Mouse (Mus musculus) liver, adult 2 months (tissue): ENCODE results near the gene Cpne6. TPM values are rescaled to one million over a fixed set of nuclear protein-coding genes. Genes with fewer than 3 reads are reported as not detected.
A peak's percentile ranks its signal among the peaks of the same experiment; 100 is the strongest.

Experiments
- DNase-seq: peaks from one replicate; pipeline ENCODE4 v3.0.0-alpha.2; 2011; ENCODE audit warnings: low read depth, low spot score; ENCODE audit errors: extremely low read depth
- H3K27ac ChIP-seq: fragments of 200-500 bp; replicated peaks from 2 replicates; pipeline ENCODE4 v1.5.1; 2012; ENCODE audit warnings: low read depth, mild to moderate bottlenecking, control low read depth, inconsistent platforms, low read length; ENCODE audit not compliant: insufficient read depth
- H3K27me3 ChIP-seq: fragments of 200-500 bp; 2 replicates; pipeline ENCODE4 v1.6.1; 2012; ENCODE audit warnings: mild to moderate bottlenecking, moderate library complexity, low read length, inconsistent platforms; ENCODE audit not compliant: control insufficient read depth, insufficient read depth
- H3K36me3 ChIP-seq: fragments of 200-500 bp; 2 replicates; pipeline ENCODE4 v1.6.1; 2012; ENCODE audit warnings: low read length, inconsistent platforms; ENCODE audit not compliant: control insufficient read depth, insufficient read depth
- H3K4me1 ChIP-seq: fragments of 200-500 bp; 2 replicates; pipeline ENCODE4 v1.6.1; 2011; ENCODE audit warnings: low read length; ENCODE audit not compliant: control insufficient read depth, insufficient read depth
- H3K4me3 ChIP-seq: fragments of 200-500 bp; 2 replicates; pipeline ENCODE4 v1.5.1; 2011; ENCODE audit warnings: low read depth, mild to moderate bottlenecking, control low read depth, low read length, moderate library complexity; ENCODE audit not compliant: insufficient read depth
- H3K79me2 ChIP-seq: fragments of 200-500 bp; 2 replicates; pipeline ENCODE4 v1.6.1; 2012; ENCODE audit warnings: inconsistent platforms, mild to moderate bottlenecking, low read length, moderate library complexity; ENCODE audit not compliant: control insufficient read depth, insufficient read depth
- H3K9ac ChIP-seq: fragments of 200-500 bp; 2 replicates; pipeline ENCODE4 v1.6.1; 2012; ENCODE audit warnings: low read depth, mild to moderate bottlenecking, control low read depth, inconsistent platforms, low read length
- CTCF ChIP-seq: fragments of 200-500 bp; IDR thresholded peaks from 2 replicates; pipeline ENCODE4 v1.5.1; 2011; ENCODE audit warnings: low read depth, low read length, control low read depth
- POLR2A ChIP-seq: fragments of 200-500 bp; IDR thresholded peaks from 2 replicates; pipeline ENCODE4 v1.6.1; 2011; ENCODE audit warnings: low read length, control low read depth; ENCODE audit not compliant: insufficient read depth; ENCODE audit errors: extremely low read depth
- WGBS: fragments of 180-500 bp; shearing (Covaris S2); methylation state at CpG from one replicate; pipeline ENCODE4 v1.1.7; 2018; 5-methylcytosine and 5-hydroxymethylcytosine counted together
- polyA plus RNA-seq: library from polyadenylated mRNA; depleted of rRNA; stranded (reverse); fragments of >200 nt; gene quantifications from 2 replicates; pipeline ENCODE4 v1.2.3, GENCODE M21; 2012
- total RNA-seq: library from RNA; depleted of rRNA; stranded (reverse); fragments of >200 nt; gene quantifications from 2 replicates; pipeline ENCODE4 v1.2.3, GENCODE M21; 2014

Cpne6 gene
- total and polyA plus RNA-seq, 2 experiments: not detected

- H3K9ac ChIP-seq: peak overlapping the region; percentile 9; the same call in 1 of the 2 replicates
Measured at GRCm38 (mm10) chr14:55479629-55480028, 30.6 kb upstream of the Cpne6 start.

GRCm38 (mm10) chr14:55484430-55485085 lies 25.7 kb upstream of the Cpne6 start:
- Histone ChIP-seq H3K4me1 (peaks cover 11% of the 10 kb centered on the region), H3K9ac (no peak overlapping the region), H3K27ac (no peak overlapping the region), H3K36me3 (peaks cover 47% of the 10 kb centered on the region), H3K4me3 (no peak overlapping the region), H3K79me2 (peaks cover 5% of the 10 kb centered on the region; the same call in 1 of the 2 replicates), H3K27me3 (no peaks in the 10 kb centered on the region)
- WGBS: 84% methylated on average over 5 of the region's 5 CpGs
- no peak for TF ChIP-seq POLR2A
- no peak for TF ChIP-seq CTCF
- DNase-seq: no peak

More at GRCm38 (mm10) chr14:55479629-55480028, 30.6 kb upstream of the Cpne6 start:
- Histone ChIP-seq H3K79me2 (peaks cover 5% of the 10 kb centered on the region; the same call in 1 of the 2 replicates), H3K27me3 (no peaks in the 10 kb centered on the region), H3K36me3 (peaks cover 20% of the 10 kb centered on the region), H3K4me1 (peaks cover 12% of the 10 kb centered on the region), H3K4me3 (peak overlapping the region; percentile 6; the same call in 1 of the 2 replicates), H3K27ac (no peak overlapping the region)
- TF ChIP-seq CTCF (no peak), POLR2A (no peak)
- DNase-seq: no peak
- 73% methylated on average over 10 of the region's 10 CpGs for WGBS

- Histone ChIP-seq H3K27ac (no peak overlapping the region), H3K27me3 (no peaks in the 10 kb centered on the region; the same call in 1 of the 2 replicates), H3K9ac (no peak overlapping the region), H3K4me1 (peaks cover 2% of the 10 kb centered on the region), H3K79me2 (no peaks in the 10 kb centered on the region), H3K4me3 (no peak overlapping the region), H3K36me3 (peaks cover 34% of the 10 kb centered on the region)
- TF ChIP-seq CTCF (no peak), POLR2A (no peak)
- 91% methylated on average over 8 of the region's 8 CpGs for WGBS
- DNase-seq: no peak
Measured at GRCm38 (mm10) chr14:55486836-55487235, 23.4 kb upstream of the Cpne6 start.

GRCm38 (mm10) chr14:55490361-55491201 lies 19.7 kb upstream of the Cpne6 start, which contains the start of gene Carmil3:
TSS of gene Carmil3 (plus strand) at chr14:55490651.
- TF ChIP-seq POLR2A (no peak), CTCF (no peak)
- Histone ChIP-seq H3K36me3 (peaks cover 20% of the 10 kb centered on the region), H3K27me3 (no peaks in the 10 kb centered on the region; the same call in 1 of the 2 replicates), H3K4me3 (peak within 1 kb of the TSS; percentile 46), H3K27ac (no peak within 1 kb of the TSS), H3K9ac (peak within 1 kb of the TSS; percentile 60), H3K79me2 (no peaks in the 10 kb centered on the region), H3K4me1 (no peaks in the 10 kb centered on the region; the same call in 1 of the 2 replicates)
- no peak for DNase-seq
- 3% methylated on average over 67 of the region's 68 CpGs for WGBS

GRCm38 (mm10) chr14:55491291-55491833 lies 18.9 kb upstream of the Cpne6 start:
- no peak for DNase-seq
- TF ChIP-seq POLR2A (no peak), CTCF (no peak)
- H3K4me3 ChIP-seq: peak overlapping the region; percentile 46
- H3K27ac ChIP-seq: no peak overlapping the region
- 2% methylated on average over 29 of the region's 30 CpGs for WGBS
- H3K79me2 ChIP-seq: no peaks in the 10 kb centered on the region
- no peaks in the 10 kb centered on the region; the same call in 1 of the 2 replicates for H3K4me1 ChIP-seq
- no peaks in the 10 kb centered on the region; the same call in 1 of the 2 replicates for H3K27me3 ChIP-seq
- H3K36me3 ChIP-seq: peaks cover 15% of the 10 kb centered on the region
- H3K9ac ChIP-seq: peak overlapping the region; percentile 60
